ENCODE assay signal across 1 mouse cellular context in genomic region chr7:27357595-27357978, GRCm38 (mm10).
TF ChIP-seq lines count a peak whose summit lies in the region.

No protein-coding gene starts in this region.

TF ChIP-seq in CH12.LX, 34 proteins besides CTCF, POLR2A, EP300 and RAD21 (continued from another document):
- TF ChIP-seq UBTF (IDR thresholded peaks at IDR 0.05; ENCODE audit: low read depth, low read length) (no peak), HCFC1 (IDR thresholded peaks at IDR 0.05; ENCODE audit: low read depth, low read length) (peak; percentile 43), IRF4 (IDR thresholded peaks at IDR 0.05; ENCODE audit: low read depth, low read length) (peak; percentile 86), CHD1 (IDR thresholded peaks at IDR 0.05; ENCODE audit: low read depth, low read length) (no peak), ZMIZ1 (IDR thresholded peaks at IDR 0.05; ENCODE audit: low read depth, low read length) (peak; percentile 56; the same call in 1 of the 2 replicates), E2F4 (IDR thresholded peaks at IDR 0.05; ENCODE audit: insufficient replicate concordance, low read depth, low read length) (no peak), POLR2AphosphoS2 (IDR thresholded peaks at IDR 0.05; ENCODE audit: low read depth, low read length) (no peak), GABPA (IDR thresholded peaks at IDR 0.05; ENCODE audit: insufficient replicate concordance, low read depth, low read length) (no peak), MAX (IDR thresholded peaks at IDR 0.05; ENCODE audit: low read length) (peak; percentile 54; the same call in 1 of the 2 replicates), TCF12 (IDR thresholded peaks at IDR 0.05; ENCODE audit: low read depth, low read length) (peak; percentile 52; the same call in 1 of the 2 replicates), RCOR1 (conservative IDR thresholded peaks at IDR 0.05; ENCODE audit: low read depth, low read length) (no peak), MYC (IDR thresholded peaks at IDR 0.05; ENCODE audit: low read depth, low read length) (peak; percentile 73), KAT2A (IDR thresholded peaks at IDR 0.05; ENCODE audit: insufficient replicate concordance, low read length) (0 out of 2 replicates have a peak, but pooled peaks have one; percentile 55), ZC3H11A (IDR thresholded peaks at IDR 0.05; ENCODE audit: low read depth, low read length) (no peak), JUN (IDR thresholded peaks at IDR 0.05; ENCODE audit: insufficient read depth, low read depth, low read length) (peak; percentile 41; the same call in 1 of the 2 replicates), USF2 (conservative IDR thresholded peaks at IDR 0.05; ENCODE audit: low read depth, low read length) (no peak), USF1 (IDR thresholded peaks at IDR 0.05; ENCODE audit: low read depth, low read length) (no peak), MEF2A (IDR thresholded peaks at IDR 0.05; ENCODE audit: borderline replicate concordance, low read depth, low read length) (0 out of 2 replicates have a peak, but pooled peaks have one; percentile 28), TBP (conservative IDR thresholded peaks at IDR 0.05; ENCODE audit: low read depth, low read length) (peak; percentile 46; the same call in 1 of the 2 replicates), MXI1 (IDR thresholded peaks at IDR 0.05; ENCODE audit: low read depth, low read length) (peak; percentile 54; the same call in 1 of the 2 replicates)
